Mouse (Mus musculus) megakaryocyte, embryonic 14.5 days (primary cell): ENCODE results near the gene Cd46.

Experiments used
- FLI1 ChIP-seq: IDR thresholded peaks from 2 replicates; pipeline ENCODE4 v1.6.1; 2012; ENCODE audit warnings: low read length, inconsistent platforms, mixed read lengths
- GATA1 ChIP-seq: IDR thresholded peaks from 3 replicates; pipeline ENCODE4 v1.6.1; 2012; ENCODE audit warnings: mixed read lengths, low read length, inconsistent platforms, borderline replicate concordance

DNA sequence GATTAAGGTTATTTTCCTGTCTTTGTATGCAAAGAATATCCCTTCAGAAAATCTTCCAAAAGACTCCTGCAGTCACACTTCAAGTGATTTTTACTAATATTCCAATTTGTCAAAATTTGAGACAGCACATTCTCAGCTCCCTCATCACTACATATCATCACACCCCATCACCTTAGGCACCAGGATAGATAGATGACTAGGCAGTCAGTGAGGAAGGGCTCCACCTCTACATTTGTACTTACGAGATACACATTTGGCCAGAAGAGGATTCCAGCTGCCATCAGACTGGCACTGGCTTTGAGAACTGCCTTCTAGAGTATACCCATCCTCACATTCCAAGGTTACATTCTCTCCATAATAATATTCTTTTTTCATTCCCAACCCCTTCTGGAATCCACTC lies 22.4 kb upstream of the Cd46 start:
- TF ChIP-seq GATA1 (no peak), FLI1 (no peak)
